Mouse (Mus musculus) limb, embryonic 12.5 days (tissue): ENCODE results near the gene Aes. TPM values are rescaled to one million over a fixed set of nuclear protein-coding genes. Genes with fewer than 3 reads are reported as not detected.
A peak's percentile ranks its signal among the peaks of the same experiment; 100 is the strongest.

Experiments used
- ATAC-seq: fragments of 200-750 bp; cut with Nextera tagmentation; 2 replicates; pipeline ENCODE4 v1.8.0; 2017; ENCODE audit warnings: low read depth, moderate TSS enrichment; ENCODE audit not compliant: insufficient number of reproducible peaks, insufficient read depth, low FRiP score, low TSS enrichment
- H3K27ac ChIP-seq: fragments of 300-500 bp; sonication (generic); 2 replicates; pipeline ENCODE4 v1.5.1; 2016; ENCODE audit warnings: mild to moderate bottlenecking, moderate library complexity
- H3K27me3 ChIP-seq: fragments of 300-500 bp; sonication (generic); 2 replicates; pipeline ENCODE4 v1.6.1; 2016; ENCODE audit warnings: mild to moderate bottlenecking, moderate library complexity
- H3K36me3 ChIP-seq: fragments of 300-500 bp; sonication (generic); 2 replicates; pipeline ENCODE4 v1.6.1; 2016; ENCODE audit warnings: mild to moderate bottlenecking, moderate library complexity
- H3K4me1 ChIP-seq: fragments of 300-500 bp; sonication (generic); replicated peaks from 2 replicates; pipeline ENCODE4 v1.6.1; 2016
- H3K4me2 ChIP-seq: fragments of 300-500 bp; sonication (generic); 2 replicates; pipeline ENCODE4 v1.6.1; 2016; ENCODE audit warnings: mild to moderate bottlenecking, moderate library complexity
- H3K4me3 ChIP-seq: fragments of 300-500 bp; sonication (generic); replicated peaks from 2 replicates; pipeline ENCODE4 v1.5.1; 2016; ENCODE audit warnings: mild to moderate bottlenecking
- H3K9ac ChIP-seq: fragments of 300-500 bp; sonication (generic); replicated peaks from 2 replicates; pipeline ENCODE4 v1.6.1; 2016; ENCODE audit warnings: mild to moderate bottlenecking, moderate library complexity
- H3K9me3 ChIP-seq: fragments of 300-500 bp; sonication (generic); 2 replicates; pipeline ENCODE4 v1.6.1; 2016; ENCODE audit warnings: mild to moderate bottlenecking, moderate library complexity
- WGBS: fragments of 180-500 bp; shearing (Covaris S2); methylation state at CpG from one replicate; pipeline ENCODE4 v1.1.7; 2016; 5-methylcytosine and 5-hydroxymethylcytosine counted together
- polyA plus RNA-seq: library from polyadenylated mRNA; unstranded; fragments of >200 nt; fragmentation: Nextera tagmentation; extraction: Ambion mirVana; gene quantifications from 2 replicates; pipeline ENCODE4 v1.2.1, GENCODE M21; 2016

Gene Aes
- polyA plus RNA-seq, 1 experiment from 2014 or later = 478 TPM

DNA sequence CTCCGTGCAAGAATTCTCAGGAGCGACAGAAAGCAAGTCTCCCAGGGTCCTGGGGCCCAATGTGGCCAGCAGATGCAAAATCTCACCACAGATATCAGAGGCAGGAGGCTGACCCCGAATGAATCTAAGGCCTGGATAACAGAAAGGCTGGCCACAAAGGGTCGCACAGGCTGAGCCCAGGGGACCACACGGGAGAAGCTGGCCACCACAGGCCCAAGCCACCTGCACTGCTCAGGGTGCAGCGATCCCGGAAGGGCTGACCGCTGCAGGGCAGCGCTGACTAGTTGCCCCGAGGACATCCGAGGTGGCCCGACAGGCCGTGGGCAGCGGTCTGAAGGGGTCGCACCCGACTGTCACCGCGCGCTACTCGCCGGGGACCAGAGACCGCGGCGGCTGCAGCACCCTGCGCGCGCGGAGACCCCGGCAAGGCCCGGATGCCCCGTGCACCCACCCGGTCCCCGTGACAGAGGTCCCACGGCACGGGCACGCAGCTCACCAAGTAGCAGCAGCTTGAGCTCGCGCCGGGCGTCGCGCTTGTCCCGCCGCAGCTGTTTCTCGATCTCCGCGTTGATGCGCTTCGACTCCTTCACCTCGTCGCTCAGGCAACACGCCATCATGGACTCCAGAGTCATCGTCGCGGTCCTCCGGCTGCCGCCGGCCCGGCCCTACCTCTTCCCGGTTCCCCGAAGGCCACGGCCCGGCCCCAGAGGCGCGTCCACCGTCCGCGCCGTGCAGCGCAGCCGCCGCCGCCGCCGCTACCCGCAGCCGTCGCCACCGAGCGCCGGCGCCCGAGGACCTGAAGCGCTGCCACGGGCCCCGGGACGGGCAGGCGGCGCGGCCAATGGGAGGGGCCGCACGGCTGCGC, 14.8 kb upstream of the Aes start:
- peaks cover 21% of the 10 kb centered on the region for H3K36me3 ChIP-seq
- peak overlapping the region; percentile 78 for H3K27ac ChIP-seq
- WGBS = 1% methylated on average over 85 of the region's 93 CpGs
- H3K4me2 ChIP-seq = peak overlapping the region; percentile 93
- peaks cover 31% of the 10 kb centered on the region for H3K4me1 ChIP-seq
- ATAC-seq = peak; percentile 10
- H3K9me3 ChIP-seq = no peaks in the 10 kb centered on the region
- H3K4me3 ChIP-seq = peak overlapping the region; percentile 97
- peak overlapping the region; percentile 93 for H3K9ac ChIP-seq
- no peaks in the 10 kb centered on the region for H3K27me3 ChIP-seq

- H3K36me3 ChIP-seq = peaks cover 13% of the 10 kb centered on the region
- no peaks in the 10 kb centered on the region for H3K27me3 ChIP-seq
- WGBS = 2% methylated on average over 59 of the region's 59 CpGs
- no peaks in the 10 kb centered on the region for H3K9me3 ChIP-seq
- H3K4me3 ChIP-seq = peak within 1 kb of the TSS; percentile 97
- peak within 1 kb of the TSS; percentile 93 for H3K4me2 ChIP-seq
- H3K4me1 ChIP-seq = peaks cover 31% of the 10 kb centered on the region
- peak within 1 kb of the TSS; percentile 93 for H3K9ac ChIP-seq
- peak within 1 kb of the TSS; percentile 80 for H3K27ac ChIP-seq
- peak; percentile 92 for ATAC-seq
Measured at GRCm38 (mm10) chr10:81545161-81545747, 14.0 kb upstream of the Aes start, which contains the start of gene Gna11. Gene Gna11, minus strand, starts transcription at chr10:81545190.

- H3K9me3 ChIP-seq = no peaks in the 10 kb centered on the region
- H3K27ac ChIP-seq = no peak overlapping the region
- WGBS = 77% methylated on average over 5 of the region's 5 CpGs
- no peak overlapping the region for H3K4me3 ChIP-seq
- peaks cover 12% of the 10 kb centered on the region; the same call in 1 of the 2 replicates for H3K36me3 ChIP-seq
- H3K4me1 ChIP-seq = peaks cover 32% of the 10 kb centered on the region
- no peak overlapping the region for H3K4me2 ChIP-seq
- ATAC-seq = no peak
- H3K27me3 ChIP-seq = no peaks in the 10 kb centered on the region
- H3K9ac ChIP-seq = peak overlapping the region; percentile 28; the same call in 1 of the 2 replicates
Measured at GRCm38 (mm10) chr10:81546332-81546731, 13.0 kb upstream of the Aes start.

DNA sequence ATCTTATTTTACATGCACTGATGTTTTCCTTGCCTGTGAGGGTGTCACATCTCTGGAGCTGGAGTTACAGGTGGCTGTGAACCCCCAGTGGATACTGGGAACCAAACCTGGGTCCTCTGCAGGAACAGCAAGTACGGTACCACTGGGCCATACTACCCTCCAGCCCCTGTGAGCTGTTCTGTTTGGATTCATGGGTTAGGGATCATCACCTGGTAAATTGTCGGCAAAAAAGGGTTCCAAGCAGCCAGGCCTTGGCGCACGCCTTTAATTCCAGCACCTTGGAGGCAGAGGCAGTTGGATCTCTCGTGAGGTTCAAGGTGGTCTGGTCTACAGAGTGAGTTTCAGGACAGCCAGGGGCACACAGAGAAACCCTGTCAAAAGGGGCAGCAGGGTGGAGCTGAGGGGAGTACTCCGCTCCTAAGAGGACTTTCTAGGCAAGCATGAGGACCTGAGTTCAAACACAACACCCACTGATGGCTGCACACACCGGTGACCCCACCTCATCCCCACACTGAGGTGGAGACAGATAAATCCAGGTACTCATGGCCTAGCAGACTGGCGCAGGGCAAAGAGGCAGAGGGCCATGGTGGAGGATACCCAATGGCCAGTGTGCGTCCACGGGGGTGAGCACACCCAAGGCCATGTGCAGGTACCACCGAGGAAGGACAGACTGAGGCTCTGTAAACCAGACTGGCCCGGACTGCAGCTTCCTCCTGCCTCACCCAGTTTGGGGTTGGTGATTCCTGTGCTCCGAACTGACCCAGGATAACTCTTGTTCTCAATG, 12.3 kb upstream of the Aes start:
- Histone ChIP-seq H3K4me3 (no peak overlapping the region), H3K4me2 (no peak overlapping the region), H3K27ac (no peak overlapping the region), H3K27me3 (no peaks in the 10 kb centered on the region), H3K9me3 (no peaks in the 10 kb centered on the region), H3K4me1 (peaks cover 33% of the 10 kb centered on the region), H3K36me3 (0 out of 2 replicates have a peak, but pooled peaks cover 7% of the 10 kb centered on the region), H3K9ac (peak overlapping the region; percentile 28; the same call in 1 of the 2 replicates)
- no peak for ATAC-seq
- 93% methylated on average over 13 of the region's 13 CpGs for WGBS

GRCm38 (mm10) chr10:81548944-81549343, 10.3 kb upstream of the Aes start:
- peaks cover 14% of the 10 kb centered on the region for H3K4me1 ChIP-seq
- H3K9ac ChIP-seq = no peak overlapping the region
- no peak overlapping the region for H3K4me3 ChIP-seq
- no peaks in the 10 kb centered on the region for H3K27me3 ChIP-seq
- 63% methylated on average over 5 of the region's 5 CpGs for WGBS
- H3K9me3 ChIP-seq = 0 out of 2 replicates have a peak, but pooled peaks cover 3% of the 10 kb centered on the region
- H3K27ac ChIP-seq = no peak overlapping the region
- ATAC-seq = no peak
- no peaks in the 10 kb centered on the region for H3K36me3 ChIP-seq
- H3K4me2 ChIP-seq = no peak overlapping the region

DNA sequence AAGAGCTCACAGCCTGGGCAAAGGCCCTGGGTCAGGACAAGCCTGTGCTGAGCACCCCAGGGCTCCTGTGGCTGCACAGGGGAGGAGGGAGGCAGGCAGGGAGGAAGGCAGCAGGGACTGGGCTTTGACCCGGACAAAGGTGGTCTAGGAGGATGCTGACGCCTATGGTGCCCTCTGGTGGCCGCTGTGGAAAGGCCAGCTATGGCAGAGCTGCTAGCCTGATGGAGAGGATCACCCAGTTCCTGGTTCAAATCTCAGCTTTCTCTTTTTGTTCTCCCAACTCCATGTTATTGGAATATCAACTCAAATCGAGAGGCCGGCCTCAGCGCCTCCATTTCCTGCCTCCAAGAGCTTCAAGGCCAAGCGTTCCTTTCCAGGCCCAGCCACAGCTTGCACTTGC, 9.0 kb upstream of the Aes start:
- Histone ChIP-seq H3K9me3 (0 out of 2 replicates have a peak, but pooled peaks cover 3% of the 10 kb centered on the region), H3K4me2 (no peak overlapping the region), H3K4me1 (peaks cover 11% of the 10 kb centered on the region), H3K9ac (no peak overlapping the region; the same call in 1 of the 2 replicates), H3K27ac (no peak overlapping the region), H3K4me3 (no peak overlapping the region), H3K36me3 (no peaks in the 10 kb centered on the region), H3K27me3 (no peaks in the 10 kb centered on the region)
- 11% methylated on average over 7 of the region's 7 CpGs for WGBS
- ATAC-seq = no peak

DNA sequence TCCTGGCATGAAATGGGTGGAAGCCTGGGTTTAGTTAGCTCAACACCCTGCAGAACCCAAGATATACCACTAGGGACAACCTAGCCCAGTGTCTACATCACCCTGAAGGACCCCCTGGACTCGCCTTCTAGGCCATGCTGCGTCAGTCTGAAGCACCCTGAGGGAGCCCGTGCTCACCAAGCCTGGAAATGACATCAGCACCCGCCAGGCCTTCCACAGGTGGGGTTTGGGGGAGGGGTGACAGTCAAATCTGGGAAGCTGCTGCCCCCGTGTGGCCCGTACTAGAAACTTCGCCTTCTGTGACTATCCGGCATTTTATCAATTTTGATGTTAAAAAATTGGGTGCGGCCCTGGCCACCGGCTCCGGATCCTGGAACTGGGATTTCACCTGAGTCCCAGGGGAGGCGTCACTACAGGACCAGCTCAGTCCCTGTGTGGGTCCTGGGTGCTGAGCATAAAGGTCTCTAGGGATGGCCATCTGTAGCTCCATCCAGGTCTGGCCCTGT, 7.6 kb upstream of the Aes start:
- Histone ChIP-seq H3K36me3 (no peaks in the 10 kb centered on the region), H3K4me3 (no peak overlapping the region), H3K9ac (no peak overlapping the region), H3K27ac (0 out of 2 replicates have a peak overlapping the region, but pooled peaks have one; percentile 41), H3K4me1 (peaks cover 7% of the 10 kb centered on the region), H3K4me2 (peak overlapping the region; percentile 8; the same call in 1 of the 2 replicates), H3K9me3 (peaks cover 6% of the 10 kb centered on the region; the same call in 1 of the 2 replicates), H3K27me3 (no peaks in the 10 kb centered on the region)
- WGBS = 5% methylated on average over 12 of the region's 12 CpGs
- peak; percentile 80 for ATAC-seq

- Histone ChIP-seq H3K4me3 (no peak overlapping the region), H3K4me1 (peaks cover 7% of the 10 kb centered on the region), H3K36me3 (no peaks in the 10 kb centered on the region), H3K27ac (no peak overlapping the region), H3K9ac (no peak overlapping the region), H3K27me3 (no peaks in the 10 kb centered on the region), H3K9me3 (peaks cover 6% of the 10 kb centered on the region; the same call in 1 of the 2 replicates), H3K4me2 (no peak overlapping the region)
- no peak for ATAC-seq
- WGBS = 89% methylated on average over 5 of the region's 5 CpGs
Measured at GRCm38 (mm10) chr10:81553232-81553631, 6.1 kb upstream of the Aes start.

- H3K4me2 ChIP-seq = no peak overlapping the region
- no peaks in the 10 kb centered on the region for H3K27me3 ChIP-seq
- peaks cover 12% of the 10 kb centered on the region for H3K4me1 ChIP-seq
- H3K9ac ChIP-seq = no peak overlapping the region
- no peaks in the 10 kb centered on the region for H3K36me3 ChIP-seq
- no peak overlapping the region for H3K27ac ChIP-seq
- 76% methylated on average over 6 of the region's 6 CpGs for WGBS
- peaks cover 6% of the 10 kb centered on the region; the same call in 1 of the 2 replicates for H3K9me3 ChIP-seq
- no peak for ATAC-seq
- H3K4me3 ChIP-seq = no peak overlapping the region
Measured at GRCm38 (mm10) chr10:81553807-81554755, 5.2 kb upstream of the Aes start.

GRCm38 (mm10) chr10:81556282-81556681, 3.0 kb upstream of the Aes start:
- no peak for ATAC-seq
- Histone ChIP-seq H3K27me3 (no peaks in the 10 kb centered on the region), H3K27ac (no peak overlapping the region), H3K9me3 (peaks cover 6% of the 10 kb centered on the region; the same call in 1 of the 2 replicates), H3K4me1 (peaks cover 24% of the 10 kb centered on the region), H3K36me3 (peaks cover 2% of the 10 kb centered on the region; the same call in 1 of the 2 replicates), H3K4me3 (no peak overlapping the region), H3K9ac (no peak overlapping the region), H3K4me2 (no peak overlapping the region)
- 73% methylated on average over 3 of the region's 3 CpGs for WGBS
